Mouse (Mus musculus) stomach, postnatal 0 days (tissue): ENCODE results near the gene Cyp2ab1. TPM values are rescaled to one million over a fixed set of nuclear protein-coding genes. Genes with fewer than 3 reads are reported as not detected.

Source experiments
- ATAC-seq: fragments of 200-750 bp; cut with Nextera tagmentation; 2 replicates; pipeline ENCODE4 v1.8.0; 2017; ENCODE audit not compliant: low FRiP score, low TSS enrichment
- DNase-seq: peaks from one replicate; pipeline ENCODE4 v3.0.0-alpha.2; 2016; ENCODE audit warnings: low spot score
- H3K27ac ChIP-seq: fragments of 300-500 bp; sonication (generic); replicated peaks from 2 replicates; pipeline ENCODE4 v1.5.1; 2014; ENCODE audit warnings: mild to moderate bottlenecking, control low read depth
- H3K27me3 ChIP-seq: fragments of 300-500 bp; sonication (generic); 2 replicates; pipeline ENCODE4 v1.6.1; 2014; ENCODE audit warnings: low read length; ENCODE audit not compliant: control insufficient read depth, insufficient read depth
- H3K36me3 ChIP-seq: fragments of 300-500 bp; sonication (generic); 2 replicates; pipeline ENCODE4 v1.6.1; 2014; ENCODE audit warnings: low read length, mixed read lengths; ENCODE audit not compliant: control insufficient read depth, insufficient read depth
- H3K4me1 ChIP-seq: fragments of 300-500 bp; sonication (generic); replicated peaks from 2 replicates; pipeline ENCODE4 v1.6.1; 2014; ENCODE audit warnings: antibody characterized with exemption; ENCODE audit not compliant: control insufficient read depth, insufficient read depth
- H3K4me2 ChIP-seq: fragments of 300-500 bp; sonication (generic); replicated peaks from 2 replicates; pipeline ENCODE4 v1.6.1; 2014; ENCODE audit warnings: low read depth, mild to moderate bottlenecking, control low read depth, moderate library complexity
- H3K4me3 ChIP-seq: fragments of 300-500 bp; sonication (generic); 2 replicates; pipeline ENCODE4 v1.5.1; 2014; ENCODE audit warnings: low read depth, low read length, control low read depth
- H3K9ac ChIP-seq: fragments of 300-500 bp; sonication (generic); 2 replicates; pipeline ENCODE4 v1.6.1; 2014; ENCODE audit warnings: mild to moderate bottlenecking, low read length, control low read depth, mixed read lengths
- H3K9me3 ChIP-seq: fragments of 300-500 bp; sonication (generic); 2 replicates; pipeline ENCODE4 v1.6.1; 2016; ENCODE audit warnings: low read length; ENCODE audit not compliant: control insufficient read depth
- CTCF ChIP-seq: IDR thresholded peaks from 2 replicates; pipeline ENCODE4 v1.5.1; 2016; ENCODE audit warnings: antibody characterized with exemption, low read depth, mild to moderate bottlenecking, moderate library complexity
- EP300 ChIP-seq: optimal IDR thresholded peaks from 2 replicates; pipeline ENCODE3; 2016; ENCODE audit warnings: antibody characterized with exemption
- WGBS: fragments of 180-500 bp; shearing (Covaris S2); extraction: QIAGEN DNeasy Blood & Tissue Kit; methylation state at CpG from one replicate; pipeline ENCODE4 v1.1.7; 2014; 5-methylcytosine and 5-hydroxymethylcytosine counted together
- polyA plus RNA-seq: library from polyadenylated mRNA; unstranded; fragments of >200 nt; fragmentation: Nextera tagmentation; extraction: Ambion mirVana; gene quantifications from 2 replicates; pipeline ENCODE4 v1.2.1, GENCODE M21; 2015

Cyp2ab1 gene
- polyA plus RNA-seq, 1 experiment from 2014 or later, result not detected

DNA sequence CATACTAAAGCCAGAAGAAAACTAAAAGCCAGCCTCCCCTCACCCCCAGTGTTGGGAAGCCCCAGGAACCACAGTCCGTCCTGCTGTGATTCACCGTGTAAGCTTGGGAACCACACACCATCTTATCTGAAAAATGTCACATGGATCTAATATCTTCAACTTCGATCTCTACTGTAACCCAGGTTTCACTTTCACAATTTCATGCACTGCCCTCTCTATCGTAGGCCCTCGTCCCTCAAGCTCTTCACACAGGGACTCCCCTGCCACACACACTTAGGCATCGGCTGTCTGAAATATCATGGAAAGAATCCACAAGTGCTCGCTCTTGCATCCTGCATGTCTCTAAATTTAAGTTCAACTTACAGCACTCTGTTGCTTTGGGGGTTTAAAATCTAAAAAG lies 60.1 kb downstream of the Cyp2ab1 start:
- DNase-seq (no peak), ATAC-seq (no peak)
- WGBS, result 71% methylated on average over 7 of the region's 7 CpGs

More for the DNA sequence above, 60.1 kb downstream of the Cyp2ab1 start:
- no peaks in the 10 kb centered on the region for H3K9me3 ChIP-seq
- H3K4me1 ChIP-seq, result no peaks in the 10 kb centered on the region
- no peaks in the 10 kb centered on the region for H3K27me3 ChIP-seq
- no peak overlapping the region for H3K9ac ChIP-seq
- no peak overlapping the region for H3K4me2 ChIP-seq
- TF ChIP-seq CTCF, result no peak
- no peak for TF ChIP-seq EP300
- no peaks in the 10 kb centered on the region for H3K36me3 ChIP-seq
- no peak overlapping the region for H3K4me3 ChIP-seq
- no peak overlapping the region for H3K27ac ChIP-seq

Other genes starting within 250 kb of the Cyp2ab1 start
- 11.8 and 13.0 TPM in 2 replicates for gene Klhl24, start 227.9 kb downstream of the Cyp2ab1 start, polyA plus RNA-seq
- gene Yeats2, start 184.3 kb downstream of the Cyp2ab1 start, polyA plus RNA-seq, result 6.4 and 6.8 TPM in 2 replicates
- gene Map6d1, start 84.0 kb downstream of the Cyp2ab1 start, polyA plus RNA-seq, result 0.11 and 0.25 TPM in 2 replicates
- gene Parl, start 23.0 kb downstream of the Cyp2ab1 start, polyA plus RNA-seq, result 107 and 112 TPM in 2 replicates
- 15.9 and 19.3 TPM in 2 replicates for gene Abcc5, start 101.0 kb upstream of the Cyp2ab1 start, polyA plus RNA-seq
- gene Eif2b5, start 173.4 kb upstream of the Cyp2ab1 start, polyA plus RNA-seq, result 58.2 and 58.7 TPM in 2 replicates
- 8.7 and 10.0 TPM in 2 replicates for gene Dvl3, start 191.6 kb upstream of the Cyp2ab1 start, polyA plus RNA-seq
- gene Ap2m1, start 210.1 kb upstream of the Cyp2ab1 start, polyA plus RNA-seq, result 332 and 349 TPM in 2 replicates
- 31.0 and 33.0 TPM in 2 replicates for gene Abcf3, start 223.2 kb upstream of the Cyp2ab1 start, polyA plus RNA-seq